Mouse (Mus musculus): ENCODE data around the gene Tmem60. TPM values are rescaled to one million over a fixed set of nuclear protein-coding genes. Genes with fewer than 3 reads are reported as not detected.

Gene Tmem60
- 24.1 and 36.2 TPM in 2 replicates for polyA plus RNA-seq (2012; rRNA removed)
- polyA plus RNA-seq (2014; fragmentation: Nextera tagmentation; extraction: Ambion mirVana), result 56.3 and 58.4 TPM in 2 replicates

- Histone ChIP-seq H3K9ac (ENCODE audit: low read depth, low read length, severe bottlenecking) (peak within 1 kb of the TSS; percentile 86), H3K27ac (replicated peaks; ENCODE audit: low read depth, low read length) (peak within 1 kb of the TSS; percentile 88), H3K4me2 (replicated peaks; ENCODE audit: low read depth, low read length, severe bottlenecking) (peak within 1 kb of the TSS; percentile 74), H3K27me3 (ENCODE audit: control insufficient read depth, insufficient read depth, low read length) (no peaks in the 10 kb centered on the region), H3K36me3 (ENCODE audit: control insufficient read depth, insufficient read depth, low read length) (0 out of 2 replicates have a peak, but pooled peaks cover 4% of the 10 kb centered on the region), H3K4me1 (ENCODE audit: control insufficient read depth, insufficient read depth, low read length) (peaks cover 19% of the 10 kb centered on the region), H3K9me3 (ENCODE audit: control insufficient read depth, low read length) (no peaks in the 10 kb centered on the region), H3K4me3 (replicated peaks; ENCODE audit: low read length) (peak within 1 kb of the TSS; percentile 79)
- peak; percentile 90; the same call in 1 of the 2 replicates for TF ChIP-seq POLR2A (IDR thresholded peaks at IDR 0.05; ENCODE audit: borderline replicate concordance, extremely low read depth, insufficient read depth, insufficient read length)
- peak; percentile 100 for DNase-seq (ENCODE audit: low spot score)
- ATAC-seq (ENCODE audit: low FRiP score, low read depth), result peak; percentile 98
- under 1% methylated on average over 71 of the region's 94 CpGs for WGBS
Observed at GRCm38 (mm10) chr5:20881915-20882800, at the start of gene Tmem60, which contains the start of gene Phtf2. Gene Tmem60 (plus strand): TSS chr5:20882191. Gene Phtf2 (minus strand): TSS chr5:20882124.

GRCm38 (mm10) chr5:20834399-20834798 is 47.6 kb upstream of the Tmem60 start:
- H3K4me3 ChIP-seq (replicated peaks; ENCODE audit: low read length), result no peak overlapping the region
- no peaks in the 10 kb centered on the region for H3K27me3 ChIP-seq (ENCODE audit: control insufficient read depth, insufficient read depth, low read length)
- H3K36me3 ChIP-seq (ENCODE audit: control insufficient read depth, insufficient read depth, low read length), result no peaks in the 10 kb centered on the region; the same call in 1 of the 2 replicates
- DNase-seq (ENCODE audit: low spot score), result no peak
- no peaks in the 10 kb centered on the region for H3K4me1 ChIP-seq (ENCODE audit: control insufficient read depth, insufficient read depth, low read length)
- no peak for TF ChIP-seq POLR2A (IDR thresholded peaks at IDR 0.05; ENCODE audit: borderline replicate concordance, extremely low read depth, insufficient read depth, insufficient read length)
- no peak overlapping the region for H3K4me2 ChIP-seq (replicated peaks; ENCODE audit: low read depth, low read length, severe bottlenecking)
- 93% methylated on average over 1 of the region's 1 CpGs for WGBS
- no peak overlapping the region for H3K27ac ChIP-seq (replicated peaks; ENCODE audit: low read depth, low read length)
- H3K9ac ChIP-seq (ENCODE audit: low read depth, low read length, severe bottlenecking), result no peak overlapping the region
- H3K9me3 ChIP-seq (ENCODE audit: control insufficient read depth, low read length), result no peaks in the 10 kb centered on the region
- no peak for ATAC-seq (ENCODE audit: low FRiP score, low read depth)

- no peak for TF ChIP-seq POLR2A (IDR thresholded peaks at IDR 0.05; ENCODE audit: borderline replicate concordance, extremely low read depth, insufficient read depth, insufficient read length)
- Histone ChIP-seq H3K4me2 (replicated peaks; ENCODE audit: low read depth, low read length, severe bottlenecking) (no peak overlapping the region), H3K27ac (replicated peaks; ENCODE audit: low read depth, low read length) (no peak overlapping the region), H3K36me3 (ENCODE audit: control insufficient read depth, insufficient read depth, low read length) (no peaks in the 10 kb centered on the region; the same call in 1 of the 2 replicates), H3K27me3 (ENCODE audit: control insufficient read depth, insufficient read depth, low read length) (no peaks in the 10 kb centered on the region), H3K9me3 (ENCODE audit: control insufficient read depth, low read length) (no peaks in the 10 kb centered on the region), H3K4me3 (replicated peaks; ENCODE audit: low read length) (no peak overlapping the region), H3K9ac (ENCODE audit: low read depth, low read length, severe bottlenecking) (no peak overlapping the region), H3K4me1 (ENCODE audit: control insufficient read depth, insufficient read depth, low read length) (no peaks in the 10 kb centered on the region)
- 100% methylated on average over 1 of the region's 1 CpGs for WGBS
- DNase-seq (ENCODE audit: low spot score) (no peak), ATAC-seq (ENCODE audit: low FRiP score, low read depth) (no peak)
Observed at GRCm38 (mm10) chr5:20837082-20837481, 44.9 kb upstream of the Tmem60 start.

DNA sequence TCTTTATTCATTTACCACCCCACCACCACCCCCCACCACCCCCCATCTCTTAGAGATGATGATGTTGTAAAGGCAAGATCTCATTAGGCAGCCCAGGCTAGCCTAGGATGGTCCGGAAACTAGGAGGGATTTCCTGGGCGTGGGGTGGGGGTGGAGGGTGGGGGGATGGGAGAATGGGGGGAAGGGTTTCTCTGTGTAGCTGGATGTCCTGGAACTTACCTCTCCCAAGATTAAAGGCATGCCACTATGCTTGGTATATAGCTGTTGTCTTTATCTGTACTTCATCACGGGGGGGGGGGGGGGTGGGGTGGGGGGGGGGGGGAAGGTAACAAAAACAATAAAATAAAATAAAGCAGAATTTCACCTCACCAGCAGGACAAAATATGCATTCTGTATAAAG is 38.6 kb upstream of the Tmem60 start:
- no peaks in the 10 kb centered on the region for H3K4me1 ChIP-seq (ENCODE audit: control insufficient read depth, insufficient read depth, low read length)
- H3K4me3 ChIP-seq (replicated peaks; ENCODE audit: low read length), result no peak overlapping the region
- no peak overlapping the region for H3K4me2 ChIP-seq (replicated peaks; ENCODE audit: low read depth, low read length, severe bottlenecking)
- no peak for TF ChIP-seq POLR2A (IDR thresholded peaks at IDR 0.05; ENCODE audit: borderline replicate concordance, extremely low read depth, insufficient read depth, insufficient read length)
- H3K9me3 ChIP-seq (ENCODE audit: control insufficient read depth, low read length), result no peaks in the 10 kb centered on the region
- 8% methylated on average over 2 of the region's 3 CpGs for WGBS
- H3K27me3 ChIP-seq (ENCODE audit: control insufficient read depth, insufficient read depth, low read length), result no peaks in the 10 kb centered on the region
- H3K36me3 ChIP-seq (ENCODE audit: control insufficient read depth, insufficient read depth, low read length), result no peaks in the 10 kb centered on the region
- ATAC-seq (ENCODE audit: low FRiP score, low read depth) (no peak), DNase-seq (ENCODE audit: low spot score) (no peak)
- H3K27ac ChIP-seq (replicated peaks; ENCODE audit: low read depth, low read length), result no peak overlapping the region
- no peak overlapping the region for H3K9ac ChIP-seq (ENCODE audit: low read depth, low read length, severe bottlenecking)

- Histone ChIP-seq H3K4me2 (replicated peaks; ENCODE audit: low read depth, low read length, severe bottlenecking) (no peak overlapping the region), H3K27ac (replicated peaks; ENCODE audit: low read depth, low read length) (no peak overlapping the region), H3K4me1 (ENCODE audit: control insufficient read depth, insufficient read depth, low read length) (no peaks in the 10 kb centered on the region), H3K27me3 (ENCODE audit: control insufficient read depth, insufficient read depth, low read length) (no peaks in the 10 kb centered on the region), H3K36me3 (ENCODE audit: control insufficient read depth, insufficient read depth, low read length) (no peaks in the 10 kb centered on the region), H3K9ac (ENCODE audit: low read depth, low read length, severe bottlenecking) (no peak overlapping the region), H3K4me3 (replicated peaks; ENCODE audit: low read length) (no peak overlapping the region), H3K9me3 (ENCODE audit: control insufficient read depth, low read length) (no peaks in the 10 kb centered on the region)
- WGBS, result 32% methylated on average over 2 of the region's 2 CpGs
- no peak for TF ChIP-seq POLR2A (IDR thresholded peaks at IDR 0.05; ENCODE audit: borderline replicate concordance, extremely low read depth, insufficient read depth, insufficient read length)
- DNase-seq (ENCODE audit: low spot score), result no peak
- ATAC-seq (ENCODE audit: low FRiP score, low read depth), result no peak
Observed at GRCm38 (mm10) chr5:20843816-20844215, 38.2 kb upstream of the Tmem60 start.

Data from limb, embryonic 14.5 days (tissue).